Mouse (Mus musculus) bone marrow, adult 2 months (tissue): Measurements from ENCODE around the gene Actb. TPM values are rescaled to one million over a fixed set of nuclear protein-coding genes. Genes with fewer than 3 reads are reported as not detected.

Source experiments
- H3K27ac ChIP-seq: fragments of 200-500 bp; 2 replicates; pipeline ENCODE4 v1.5.1; 2012; ENCODE audit warnings: low read depth, mild to moderate bottlenecking, control low read depth, inconsistent platforms, low read length; ENCODE audit not compliant: control insufficient read depth, poor library complexity, insufficient read depth
- H3K4me1 ChIP-seq: fragments of 200-500 bp; 2 replicates; pipeline ENCODE4 v1.6.1; 2011; ENCODE audit warnings: low read length; ENCODE audit not compliant: control insufficient read depth, insufficient read depth
- H3K4me3 ChIP-seq: fragments of 200-500 bp; replicated peaks from 2 replicates; pipeline ENCODE3; 2011; ENCODE audit warnings: mild to moderate bottlenecking, low read depth, low read length, control low read depth; ENCODE audit not compliant: control insufficient read depth
- CTCF ChIP-seq: fragments of 200-500 bp; IDR thresholded peaks from 2 replicates; pipeline ENCODE4 v1.5.1; 2011; ENCODE audit warnings: low read length, control low read depth; ENCODE audit not compliant: control insufficient read depth, insufficient read depth
- POLR2A ChIP-seq: fragments of 200-500 bp; IDR thresholded peaks from 2 replicates; pipeline ENCODE4 v1.6.1; 2011; ENCODE audit warnings: low read depth, mild to moderate bottlenecking, control low read depth, low read length, borderline replicate concordance; ENCODE audit not compliant: control insufficient read depth
- WGBS: fragments of 180-500 bp; shearing (Covaris S2); methylation state at CpG from one replicate; pipeline ENCODE4 v1.1.7; 2018; 5-methylcytosine and 5-hydroxymethylcytosine counted together
- polyA plus RNA-seq: library from polyadenylated mRNA; stranded (reverse); fragments of >200 nt; gene quantifications from 2 replicates; pipeline ENCODE4 v1.2.4, GENCODE M21; 2011; ENCODE audit warnings: low replicate concordance; ENCODE audit not compliant: missing spikeins, insufficient read depth, insufficient read length

Actb gene
- polyA plus RNA-seq, 1 experiment: 7,097 TPM

DNA sequence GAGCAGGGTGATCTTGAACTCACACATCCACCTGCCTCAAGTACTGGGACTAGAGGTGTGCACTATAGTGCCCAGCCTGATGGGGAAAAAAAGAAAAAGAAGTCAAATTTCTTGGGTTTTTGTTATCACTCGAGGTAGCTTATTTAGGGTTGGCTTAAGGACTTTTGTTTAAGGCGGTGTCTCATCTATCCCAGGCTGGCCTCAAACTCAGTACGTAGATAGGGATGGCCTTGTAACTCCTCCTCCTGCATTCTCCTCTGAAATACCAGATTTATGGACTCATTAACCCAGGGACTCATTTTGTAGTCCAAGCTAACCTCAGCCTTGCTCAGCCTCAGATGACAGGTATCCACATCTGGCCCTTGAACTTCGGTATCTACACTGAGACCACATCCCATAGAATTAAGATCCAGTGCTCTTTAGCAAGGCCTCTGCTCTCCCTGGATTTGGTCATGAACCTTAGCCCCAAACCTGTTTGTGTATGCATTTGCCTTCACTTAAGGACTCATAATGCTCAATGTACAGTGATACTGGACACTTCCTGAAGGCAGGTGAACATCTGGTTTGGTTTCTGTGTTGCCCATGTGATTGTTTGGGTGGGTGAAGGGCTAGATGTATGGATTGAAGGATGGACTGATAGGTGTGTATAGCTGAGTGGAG lies 4.6 kb downstream of the Actb start:
- H3K27ac ChIP-seq: no peak overlapping the region; the same call in 1 of the 2 replicates
- 55% methylated on average over 4 of the region's 4 CpGs for WGBS
- TF ChIP-seq CTCF: no peak
- peak; percentile 26; the same call in 1 of the 2 replicates for TF ChIP-seq POLR2A
- H3K4me1 ChIP-seq: no peaks in the 10 kb centered on the region
- no peak overlapping the region for H3K4me3 ChIP-seq

DNA sequence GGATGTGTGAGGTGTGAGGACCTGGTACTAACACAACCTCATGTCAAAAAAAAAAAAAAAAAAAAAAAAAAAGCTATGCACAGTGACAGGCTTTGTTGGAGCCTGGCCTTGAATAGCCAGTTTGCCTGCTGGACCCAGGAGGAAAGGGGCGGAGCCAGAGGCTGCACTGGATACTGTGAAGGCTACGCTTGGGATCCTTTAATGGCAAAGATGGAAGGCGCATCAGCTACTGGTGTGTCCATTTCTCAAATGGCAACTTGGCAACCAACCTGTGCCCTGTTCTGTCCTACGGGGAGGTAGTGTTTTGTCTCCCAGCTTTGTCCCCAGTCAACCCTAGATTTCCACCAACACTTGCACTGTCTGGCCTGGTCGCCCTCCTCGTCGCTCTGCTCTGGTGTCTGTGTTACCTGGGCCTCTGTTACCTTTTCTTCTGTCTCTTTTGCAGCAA lies 5.2 kb downstream of the Actb start:
- Histone ChIP-seq H3K4me1 (no peaks in the 10 kb centered on the region; the same call in 1 of the 2 replicates), H3K27ac (peak overlapping the region; percentile 9; the same call in 1 of the 2 replicates), H3K4me3 (no peak overlapping the region)
- WGBS: 85% methylated on average over 7 of the region's 7 CpGs
- TF ChIP-seq CTCF (no peak), POLR2A (no peak)

DNA sequence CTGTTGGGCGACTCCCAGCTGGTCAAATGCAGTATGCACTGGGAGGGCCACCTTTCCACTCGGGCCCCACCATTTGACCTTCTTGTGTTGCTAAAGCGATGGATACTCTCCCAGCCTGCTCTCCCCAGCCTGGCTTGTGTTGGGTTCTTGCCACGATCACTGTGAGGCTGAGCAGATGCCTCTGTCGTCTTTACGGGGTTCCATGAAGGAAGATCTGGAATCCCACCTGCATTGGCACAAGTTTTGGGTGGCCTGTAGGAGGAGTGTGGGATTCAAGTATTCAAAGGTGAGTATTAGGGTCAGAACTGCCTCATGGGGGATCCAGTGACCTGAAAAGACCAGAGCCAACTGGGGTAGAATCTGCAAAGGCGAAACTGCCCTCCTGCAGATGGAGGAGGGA lies 5.9 kb downstream of the Actb start:
- no peak for TF ChIP-seq POLR2A
- TF ChIP-seq CTCF: no peak
- Histone ChIP-seq H3K27ac (no peak overlapping the region), H3K4me1 (no peaks in the 10 kb centered on the region; the same call in 1 of the 2 replicates), H3K4me3 (no peak overlapping the region)
- 83% methylated on average over 7 of the region's 7 CpGs for WGBS

DNA sequence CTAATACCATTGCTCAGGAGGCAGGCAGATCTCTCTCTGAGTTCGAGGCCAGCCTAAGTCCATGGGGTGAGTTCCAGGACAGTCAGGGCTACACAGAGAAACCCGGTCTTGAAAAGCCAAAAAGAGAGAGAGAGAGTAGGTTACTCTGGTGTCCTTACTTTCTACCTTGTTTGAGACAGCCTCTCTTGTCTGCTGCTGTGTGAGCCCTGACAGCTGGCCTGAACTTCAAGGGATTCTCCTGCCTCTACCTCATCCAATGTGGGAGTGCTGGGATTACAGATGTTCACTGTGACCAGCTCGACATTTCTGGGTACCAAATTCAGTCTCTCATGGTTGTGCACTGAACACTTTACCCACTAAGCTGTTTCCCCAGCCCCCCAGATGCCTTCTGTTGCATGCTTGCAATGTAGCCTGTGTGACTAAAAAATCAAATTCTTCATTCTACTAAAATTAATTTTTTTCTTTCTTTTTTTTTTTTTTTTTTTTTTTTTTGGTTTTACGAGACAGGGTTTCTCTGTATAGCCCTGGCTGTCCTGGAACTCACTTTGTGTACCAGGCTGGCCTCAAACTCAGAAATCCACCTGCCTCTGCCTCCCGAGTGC lies 6.5 kb downstream of the Actb start:
- TF ChIP-seq CTCF: no peak
- no peak for TF ChIP-seq POLR2A
- Histone ChIP-seq H3K27ac (no peak overlapping the region), H3K4me3 (no peak overlapping the region), H3K4me1 (no peaks in the 10 kb centered on the region; the same call in 1 of the 2 replicates)
- WGBS: 77% methylated on average over 5 of the region's 5 CpGs

DNA sequence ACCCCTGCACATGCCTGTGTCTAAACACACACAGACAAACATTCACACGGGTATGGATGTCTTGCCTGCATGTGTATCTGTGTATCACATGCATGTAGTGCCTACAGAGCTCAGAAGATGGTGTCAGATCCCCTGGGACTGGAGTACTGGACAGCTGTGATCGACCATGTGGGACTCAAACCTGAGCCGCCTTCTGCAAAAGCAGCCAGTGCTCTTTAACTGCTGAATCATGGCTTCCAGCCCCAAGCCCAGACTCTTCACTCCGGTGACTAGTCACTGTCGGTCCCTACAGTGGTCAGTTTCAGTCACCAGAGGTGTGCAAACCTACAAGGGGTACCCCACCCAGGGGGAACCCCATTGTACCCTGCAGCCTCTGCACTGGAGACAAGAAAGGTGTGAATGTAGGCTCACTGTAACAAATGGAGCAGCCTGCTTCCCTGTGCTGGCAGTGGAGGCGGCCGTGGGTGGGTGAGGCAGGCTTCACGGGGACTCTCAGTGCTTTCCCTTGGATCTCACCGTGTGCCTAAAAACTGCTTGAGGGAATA lies 7.4 kb downstream of the Actb start:
- WGBS: 73% methylated on average over 9 of the region's 9 CpGs
- H3K27ac ChIP-seq: no peak overlapping the region
- no peak overlapping the region for H3K4me3 ChIP-seq
- TF ChIP-seq CTCF (no peak), POLR2A (no peak)
- H3K4me1 ChIP-seq: peaks cover under 1% of the 10 kb centered on the region; the same call in 1 of the 2 replicates

DNA sequence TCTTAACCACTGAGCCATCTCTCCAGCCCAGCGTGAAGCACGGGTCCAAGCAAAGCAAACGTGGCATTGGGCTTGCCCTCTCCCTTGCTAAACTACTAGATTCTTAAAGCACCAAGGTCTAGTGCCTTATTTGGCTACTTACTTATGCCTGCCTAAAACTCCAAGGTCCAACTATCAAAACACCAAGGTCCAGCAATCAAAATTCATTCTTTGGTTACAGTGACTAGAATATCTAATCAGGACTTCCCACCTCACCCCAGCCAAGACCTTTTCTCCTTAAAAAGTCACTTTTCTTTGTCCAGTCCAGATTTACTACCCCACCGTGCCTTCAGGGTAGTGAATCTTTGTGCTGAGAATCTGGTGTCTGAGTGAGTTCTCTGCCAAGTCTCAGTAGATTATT lies 8.2 kb downstream of the Actb start:
- H3K4me3 ChIP-seq: no peak overlapping the region
- H3K27ac ChIP-seq: no peak overlapping the region
- WGBS: 81% methylated on average over 4 of the region's 4 CpGs
- TF ChIP-seq POLR2A: no peak
- TF ChIP-seq CTCF: no peak
- H3K4me1 ChIP-seq: peaks cover 1% of the 10 kb centered on the region; the same call in 1 of the 2 replicates

DNA sequence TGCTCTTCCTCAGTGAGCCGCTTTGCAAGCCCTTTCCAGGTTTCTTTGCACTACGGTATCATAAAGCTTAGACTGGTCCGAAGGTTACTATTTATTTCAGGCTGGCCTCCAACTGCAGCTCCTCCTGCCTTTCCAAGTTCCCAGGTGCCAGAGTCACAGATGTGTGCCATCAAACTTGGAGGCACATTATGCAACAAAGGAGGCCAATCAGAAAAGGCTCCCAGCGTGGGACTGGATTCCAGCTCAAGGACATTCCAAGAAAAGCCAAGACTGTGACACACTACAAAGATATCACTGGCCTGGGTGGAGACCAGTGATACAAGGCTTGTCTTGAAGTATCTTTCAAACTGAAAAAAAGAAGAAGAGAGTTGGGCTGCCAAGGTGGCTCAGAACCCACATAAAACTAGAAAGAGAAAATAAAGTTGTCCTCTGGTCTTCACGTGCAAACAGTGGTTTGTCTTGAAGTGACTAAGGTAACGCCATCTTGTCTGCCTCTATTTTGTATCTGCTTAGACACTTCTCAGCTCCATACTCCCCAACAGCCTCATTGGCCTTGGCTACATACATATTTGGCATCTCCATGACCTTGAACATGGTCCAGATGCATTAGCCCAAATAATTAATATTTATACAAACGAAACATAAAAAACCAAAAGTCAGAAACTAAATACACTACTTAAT lies 8.8 kb downstream of the Actb start:
- H3K27ac ChIP-seq: no peak overlapping the region
- WGBS: 82% methylated on average over 7 of the region's 7 CpGs
- TF ChIP-seq CTCF (no peak), POLR2A (no peak)
- H3K4me1 ChIP-seq: peaks cover 1% of the 10 kb centered on the region; the same call in 1 of the 2 replicates
- H3K4me3 ChIP-seq: no peak overlapping the region

DNA sequence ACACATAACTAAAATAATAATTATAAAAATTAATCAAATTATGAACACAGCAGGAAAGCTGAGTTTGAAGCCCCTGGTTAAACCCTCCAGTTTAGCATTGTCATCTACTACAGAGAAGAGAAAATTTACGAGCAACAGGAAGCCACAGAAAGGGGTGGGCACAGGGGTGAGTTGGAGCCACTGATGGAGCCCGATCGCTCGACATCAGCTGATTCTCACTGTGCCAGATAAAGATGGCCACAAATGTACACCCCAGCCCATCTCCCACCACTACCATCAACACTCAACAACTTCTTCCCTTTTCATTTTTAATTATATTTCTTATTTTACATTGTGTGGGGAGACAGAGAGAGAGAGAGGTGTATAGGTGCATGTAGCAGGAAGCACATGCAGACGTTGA lies 9.8 kb downstream of the Actb start:
- TF ChIP-seq POLR2A (no peak), CTCF (no peak)
- WGBS: 5% methylated on average over 5 of the region's 5 CpGs
- Histone ChIP-seq H3K4me3 (no peak overlapping the region), H3K27ac (no peak overlapping the region), H3K4me1 (peaks cover 1% of the 10 kb centered on the region; the same call in 1 of the 2 replicates)
